Mouse (Mus musculus) midbrain, embryonic 14.5 days (tissue): ENCODE measurements at regions not wholly inside any gene's neighbourhood (a gene's known extent, or its start where the extent isn't known, plus 50 kb on each side); places are given as distances from the start of the nearest gene placed in this dataset.
A peak's percentile ranks its signal among the peaks of the same experiment; 100 is the strongest.

Experiments
- ATAC-seq: fragments of 200-750 bp; cut with Nextera tagmentation; 2 replicates; pipeline ENCODE4 v1.8.0; 2017; ENCODE audit warnings: moderate number of reproducible peaks, moderate library complexity; ENCODE audit not compliant: low FRiP score, low TSS enrichment
- DNase-seq: peaks from one replicate; pipeline ENCODE4 v3.0.0-alpha.2; 2015
- H3K27ac ChIP-seq: fragments of 300-500 bp; sonication (generic); replicated peaks from 2 replicates; pipeline ENCODE4 v1.5.1; 2014; ENCODE audit warnings: mild to moderate bottlenecking, low read depth, low read length, moderate library complexity
- H3K27me3 ChIP-seq: fragments of 300-500 bp; sonication (generic); 2 replicates; pipeline ENCODE4 v1.6.1; 2014; ENCODE audit warnings: low read length, control low read depth, mixed read lengths; ENCODE audit not compliant: control insufficient read depth, insufficient read depth
- H3K36me3 ChIP-seq: fragments of 300-500 bp; sonication (generic); 2 replicates; pipeline ENCODE4 v1.6.1; 2014; ENCODE audit warnings: low read length, control low read depth; ENCODE audit not compliant: control insufficient read depth, insufficient read depth
- H3K4me1 ChIP-seq: fragments of 300-500 bp; sonication (generic); 2 replicates; pipeline ENCODE4 v1.6.1; 2014; ENCODE audit warnings: mild to moderate bottlenecking, antibody characterized with exemption, low read length, control low read depth; ENCODE audit not compliant: control insufficient read depth, insufficient read depth
- H3K4me2 ChIP-seq: fragments of 300-500 bp; sonication (generic); 2 replicates; pipeline ENCODE4 v1.6.1; 2014; ENCODE audit warnings: mild to moderate bottlenecking, low read length, moderate library complexity
- H3K4me3 ChIP-seq: fragments of 300-500 bp; sonication (generic); replicated peaks from 2 replicates; pipeline ENCODE4 v1.5.1; 2014; ENCODE audit warnings: low read depth, low read length
- H3K9ac ChIP-seq: fragments of 300-500 bp; sonication (generic); replicated peaks from 2 replicates; pipeline ENCODE4 v1.6.1; 2014; ENCODE audit warnings: mild to moderate bottlenecking, low read length, moderate library complexity
- H3K9me3 ChIP-seq: fragments of 300-500 bp; sonication (generic); 2 replicates; pipeline ENCODE4 v1.6.1; 2016; ENCODE audit warnings: low read length, control low read depth, mixed read lengths; ENCODE audit not compliant: control insufficient read depth
- WGBS: fragments of 180-500 bp; shearing (Covaris S2); extraction: QIAGEN DNeasy Blood & Tissue Kit; methylation state at CpG from one replicate; pipeline ENCODE4 v1.1.7; 2014; 5-methylcytosine and 5-hydroxymethylcytosine counted together

- Histone ChIP-seq H3K36me3 (no peaks in the 10 kb centered on the region), H3K4me3 (no peak overlapping the region), H3K4me2 (no peak overlapping the region), H3K27me3 (no peaks in the 10 kb centered on the region), H3K4me1 (no peaks in the 10 kb centered on the region), H3K27ac (no peak overlapping the region), H3K9me3 (no peaks in the 10 kb centered on the region), H3K9ac (no peak overlapping the region)
- DNase-seq, result peak; percentile 46
- ATAC-seq, result peak; percentile 55
- 35% methylated on average over 8 of the region's 8 CpGs for WGBS
Measured at GRCm38 (mm10) chr2:137257847-137258515, 141.5 kb upstream of the Jag1 start.

- no peaks in the 10 kb centered on the region for H3K36me3 ChIP-seq
- peak; percentile 15 for DNase-seq
Measured at GRCm38 (mm10) chr2:137247931-137248330, 131.5 kb upstream of the Jag1 start.

GRCm38 (mm10) chr2:137244370-137244769, 127.9 kb upstream of the Jag1 start:
- Histone ChIP-seq H3K36me3 (no peaks in the 10 kb centered on the region), H3K9me3 (no peaks in the 10 kb centered on the region), H3K9ac (no peak overlapping the region), H3K4me3 (no peak overlapping the region), H3K4me1 (no peaks in the 10 kb centered on the region), H3K4me2 (no peak overlapping the region), H3K27ac (no peak overlapping the region), H3K27me3 (no peaks in the 10 kb centered on the region)
- no peak for DNase-seq
- WGBS, result 62% methylated on average over 6 of the region's 6 CpGs
- no peak for ATAC-seq

More at GRCm38 (mm10) chr2:137247931-137248330, 131.5 kb upstream of the Jag1 start:
- no peaks in the 10 kb centered on the region for H3K9me3 ChIP-seq
- 64% methylated on average over 7 of the region's 7 CpGs for WGBS
- ATAC-seq, result no peak
- H3K27ac ChIP-seq, result no peak overlapping the region
- no peak overlapping the region for H3K4me3 ChIP-seq
- no peaks in the 10 kb centered on the region for H3K27me3 ChIP-seq
- no peak overlapping the region for H3K9ac ChIP-seq
- no peaks in the 10 kb centered on the region for H3K4me1 ChIP-seq
- no peak overlapping the region for H3K4me2 ChIP-seq

GRCm38 (mm10) chr2:137243914-137244313, 127.5 kb upstream of the Jag1 start:
- DNase-seq (peak; percentile 51), ATAC-seq (no peak)
- 7% methylated on average over 5 of the region's 5 CpGs for WGBS

GRCm38 (mm10) chr2:137236961-137237360, 120.5 kb upstream of the Jag1 start:
- no peak for DNase-seq
- Histone ChIP-seq H3K27ac (no peak overlapping the region), H3K9ac (no peak overlapping the region), H3K36me3 (no peaks in the 10 kb centered on the region), H3K9me3 (no peaks in the 10 kb centered on the region), H3K4me3 (no peak overlapping the region), H3K4me1 (no peaks in the 10 kb centered on the region), H3K4me2 (no peak overlapping the region), H3K27me3 (no peaks in the 10 kb centered on the region)
- no peak for ATAC-seq
- WGBS, result 71% methylated on average over 3 of the region's 3 CpGs

More at GRCm38 (mm10) chr2:137243914-137244313, 127.5 kb upstream of the Jag1 start:
- Histone ChIP-seq H3K4me1 (no peaks in the 10 kb centered on the region), H3K4me3 (no peak overlapping the region), H3K9me3 (no peaks in the 10 kb centered on the region), H3K36me3 (no peaks in the 10 kb centered on the region), H3K4me2 (no peak overlapping the region), H3K9ac (no peak overlapping the region), H3K27me3 (no peaks in the 10 kb centered on the region), H3K27ac (no peak overlapping the region)

- WGBS, result 68% methylated on average over 3 of the region's 3 CpGs
- Histone ChIP-seq H3K36me3 (no peaks in the 10 kb centered on the region), H3K4me2 (no peak overlapping the region), H3K9me3 (no peaks in the 10 kb centered on the region), H3K4me3 (no peak overlapping the region), H3K9ac (no peak overlapping the region), H3K27me3 (no peaks in the 10 kb centered on the region), H3K4me1 (0 out of 2 replicates have a peak, but pooled peaks cover 7% of the 10 kb centered on the region), H3K27ac (no peak overlapping the region)
- ATAC-seq (no peak), DNase-seq (no peak)
Measured at GRCm38 (mm10) chr2:137233936-137234335, 117.5 kb upstream of the Jag1 start.

- H3K4me3 ChIP-seq, result no peak overlapping the region
- no peaks in the 10 kb centered on the region for H3K9me3 ChIP-seq
- H3K36me3 ChIP-seq, result no peaks in the 10 kb centered on the region
- no peaks in the 10 kb centered on the region for H3K27me3 ChIP-seq
- H3K9ac ChIP-seq, result no peak overlapping the region
- no peak overlapping the region for H3K27ac ChIP-seq
- no peak overlapping the region for H3K4me2 ChIP-seq
- DNase-seq, result no peak
- H3K4me1 ChIP-seq, result 0 out of 2 replicates have a peak, but pooled peaks cover 7% of the 10 kb centered on the region
- ATAC-seq, result no peak
Measured at GRCm38 (mm10) chr2:137231161-137231560, 114.7 kb upstream of the Jag1 start.

GRCm38 (mm10) chr2:137229422-137230069, 113.1 kb upstream of the Jag1 start:
- no peaks in the 10 kb centered on the region for H3K36me3 ChIP-seq
- H3K27me3 ChIP-seq, result no peaks in the 10 kb centered on the region
- WGBS, result 0% methylated on average over 1 of the region's 1 CpGs
- H3K9ac ChIP-seq, result no peak overlapping the region
- no peak overlapping the region for H3K4me3 ChIP-seq
- peak overlapping the region; percentile 49 for H3K27ac ChIP-seq
- H3K9me3 ChIP-seq, result no peaks in the 10 kb centered on the region
- H3K4me2 ChIP-seq, result no peak overlapping the region
- peak; percentile 55 for DNase-seq
- H3K4me1 ChIP-seq, result 0 out of 2 replicates have a peak, but pooled peaks cover 7% of the 10 kb centered on the region
- ATAC-seq, result peak; percentile 74; the same call in 1 of the 2 replicates

- no peak for DNase-seq
- H3K4me1 ChIP-seq, result 0 out of 2 replicates have a peak, but pooled peaks cover 7% of the 10 kb centered on the region
- no peak for ATAC-seq
- no peak overlapping the region for H3K4me2 ChIP-seq
- no peak overlapping the region for H3K27ac ChIP-seq
- H3K9me3 ChIP-seq, result no peaks in the 10 kb centered on the region
- H3K4me3 ChIP-seq, result no peak overlapping the region
- 73% methylated on average over 4 of the region's 4 CpGs for WGBS
- no peaks in the 10 kb centered on the region for H3K27me3 ChIP-seq
- H3K9ac ChIP-seq, result no peak overlapping the region
- no peaks in the 10 kb centered on the region for H3K36me3 ChIP-seq
Measured at GRCm38 (mm10) chr2:137227495-137227894, 111.1 kb upstream of the Jag1 start.
